Mouse (Mus musculus) myocyte (in vitro differentiated cells): ENCODE measurements around the gene Lrrtm3. TPM values are rescaled to one million over a fixed set of nuclear protein-coding genes. Genes with fewer than 3 reads are reported as not detected.

ENCODE experiments used
- H3K27me3 ChIP-seq: one replicate; pipeline ENCODE4 v1.6.1; 2011; ENCODE audit not compliant: control insufficient read depth, insufficient read depth, insufficient read length
- H3K36me3 ChIP-seq: one replicate; pipeline ENCODE4 v1.6.1; 2011; ENCODE audit not compliant: control insufficient read depth, insufficient read depth
- H3K4me2 ChIP-seq: one replicate; pipeline ENCODE4 v1.6.1; 2011; ENCODE audit warnings: low read depth, control low read depth
- H3K4me3 ChIP-seq: one replicate; pipeline ENCODE4 v1.5.1; 2011; ENCODE audit warnings: mild to moderate bottlenecking, control low read depth, moderate library complexity
- H3K79me2 ChIP-seq: one replicate; pipeline ENCODE4 v1.6.1; 2011; ENCODE audit not compliant: control insufficient read depth, insufficient read depth
- H3ac ChIP-seq: one replicate; pipeline ENCODE4 v1.6.1; 2011; ENCODE audit not compliant: control insufficient read depth, insufficient read length
- CEBPB ChIP-seq: IDR thresholded peaks from 2 replicates; pipeline ENCODE4 v1.6.1; 2011; ENCODE audit warnings: mild to moderate bottlenecking, moderate library complexity; ENCODE audit not compliant: poor library complexity, insufficient read depth, severe bottlenecking
- E2F4 ChIP-seq: IDR thresholded peaks from one replicate; pipeline ENCODE4 v1.6.1; 2011; ENCODE audit warnings: mild to moderate bottlenecking, control low read depth, moderate library complexity; ENCODE audit not compliant: insufficient read depth
- MAX ChIP-seq: IDR thresholded peaks from one replicate; pipeline ENCODE4 v1.6.1; 2011; ENCODE audit warnings: low read depth, mild to moderate bottlenecking, control low read depth
- MYOD1 ChIP-seq, 3 experiments: IDR thresholded peaks; one replicate each; pipeline ENCODE4 v1.6.1; 2011; ENCODE audit warnings: control low read depth in 2 of 3, low read depth in 2 of 3, mild to moderate bottlenecking in 2 of 3, moderate library complexity in 1 of 3; ENCODE audit not compliant: insufficient read length in 2 of 3, control insufficient read depth in 1 of 3
- MYOG ChIP-seq, 3 experiments: IDR thresholded peaks; one replicate each; pipeline ENCODE4 v1.6.1; 2011; ENCODE audit warnings: control low read depth in 2 of 3, low read depth in 2 of 3, mild to moderate bottlenecking in 2 of 3; ENCODE audit not compliant: insufficient read length in 2 of 3, control insufficient read depth in 1 of 3, insufficient read depth in 1 of 3
- POLR2A ChIP-seq: IDR thresholded peaks from one replicate; pipeline ENCODE4 v1.6.1; 2011; ENCODE audit warnings: low read depth, mild to moderate bottlenecking, control low read depth, moderate library complexity; ENCODE audit not compliant: insufficient read length
- POLR2AphosphoS2 ChIP-seq: IDR thresholded peaks from one replicate; pipeline ENCODE4 v1.6.1; 2011; ENCODE audit warnings: low read depth, control low read depth; ENCODE audit not compliant: insufficient read length
- REST ChIP-seq: IDR thresholded peaks from one replicate; pipeline ENCODE4 v1.6.1; 2011; ENCODE audit warnings: mild to moderate bottlenecking, control low read depth, moderate library complexity; ENCODE audit not compliant: insufficient read depth, insufficient read length
- SRF ChIP-seq: IDR thresholded peaks from one replicate; pipeline ENCODE4 v1.6.1; 2011; ENCODE audit warnings: low read depth; ENCODE audit not compliant: control insufficient read depth, insufficient read length
- TCF12 ChIP-seq: IDR thresholded peaks from one replicate; pipeline ENCODE4 v1.6.1; 2011; ENCODE audit warnings: mild to moderate bottlenecking, control low read depth; ENCODE audit not compliant: poor library complexity, insufficient read depth, severe bottlenecking
- TCF3 ChIP-seq: IDR thresholded peaks from one replicate; pipeline ENCODE4 v1.6.1; 2011; ENCODE audit warnings: low read depth, control low read depth; ENCODE audit not compliant: insufficient read length
- USF1 ChIP-seq: IDR thresholded peaks from one replicate; pipeline ENCODE4 v1.6.1; 2011; ENCODE audit warnings: low read depth, mild to moderate bottlenecking, control low read depth, moderate library complexity
- polyA plus RNA-seq: library from polyadenylated mRNA; unstranded; fragments of >200 nt; fragmentation: generic; extraction: Trizol; gene quantifications from one replicate; pipeline ENCODE4 v1.2.1, GENCODE M21; 2012; ENCODE audit warnings: missing spikeins

Lrrtm3 gene
- polyA plus RNA-seq, 1 experiment, result 0.01 TPM

- Histone ChIP-seq H3K27me3 (no peaks in the 10 kb centered on the region), H3ac (no peak overlapping the region), H3K36me3 (no peaks in the 10 kb centered on the region), H3K79me2 (no peaks in the 10 kb centered on the region), H3K4me3 (no peak overlapping the region), H3K4me2 (no peak overlapping the region)
- no peak for TF ChIP-seq MYOD1 (IDR thresholded peaks at IDR 0.05; ENCODE audit: control insufficient read depth in 1 of 3, insufficient read length in 2 of 3, low read depth in 2 of 3)
- TF ChIP-seq MYOG (IDR thresholded peaks at IDR 0.05; ENCODE audit: control insufficient read depth in 1 of 3, insufficient read depth in 1 of 3, insufficient read length in 2 of 3, low read depth in 2 of 3), result no peak
- no peak for TF ChIP-seq POLR2A
- TF ChIP-seq TCF12, result no peak
- TF ChIP-seq MAX, result no peak
- TF ChIP-seq POLR2AphosphoS2, result no peak
- TF ChIP-seq CEBPB, result no peak
- TF ChIP-seq USF1, result no peak
- TF ChIP-seq REST, result no peak
- no peak for TF ChIP-seq E2F4
- no peak for TF ChIP-seq SRF
Observed at GRCm38 (mm10) chr10:64020347-64020746, 69.7 kb downstream of the Lrrtm3 start.

DNA sequence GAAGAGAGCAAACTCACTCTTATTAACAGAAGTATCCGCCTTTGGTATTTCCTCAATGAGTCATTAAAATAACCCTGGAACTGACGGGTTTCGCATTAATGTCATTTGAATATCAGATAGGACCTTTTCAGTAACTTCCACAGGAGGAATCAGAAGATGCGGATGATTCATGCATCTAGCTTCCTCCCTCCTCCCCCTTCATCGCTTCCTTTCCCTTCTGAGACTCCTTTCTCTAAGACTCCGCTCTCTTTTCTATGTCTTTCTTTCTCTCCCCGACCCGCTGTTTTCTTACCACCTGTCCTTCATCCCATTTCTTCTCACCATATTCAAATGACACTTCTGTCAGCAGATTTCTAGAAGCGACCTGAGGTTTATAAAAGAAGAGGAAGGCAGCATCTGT, 88.1 kb downstream of the Lrrtm3 start:
- TF ChIP-seq MYOD1 (IDR thresholded peaks at IDR 0.05; ENCODE audit: control insufficient read depth in 1 of 3, insufficient read length in 2 of 3, low read depth in 2 of 3) (no peak), USF1 (no peak), POLR2AphosphoS2 (no peak), SRF (no peak), MAX (no peak), E2F4 (no peak), TCF3 (no peak), MYOG (IDR thresholded peaks at IDR 0.05; ENCODE audit: control insufficient read depth in 1 of 3, insufficient read depth in 1 of 3, insufficient read length in 2 of 3, low read depth in 2 of 3) (no peak), TCF12 (no peak)
- Histone ChIP-seq H3ac (no peak overlapping the region), H3K4me3 (no peak overlapping the region), H3K79me2 (no peaks in the 10 kb centered on the region), H3K27me3 (no peaks in the 10 kb centered on the region), H3K36me3 (no peaks in the 10 kb centered on the region), H3K4me2 (no peak overlapping the region)

- Histone ChIP-seq H3K27me3 (no peaks in the 10 kb centered on the region), H3ac (no peak overlapping the region), H3K79me2 (no peaks in the 10 kb centered on the region), H3K4me2 (no peak overlapping the region), H3K4me3 (no peak overlapping the region), H3K36me3 (no peaks in the 10 kb centered on the region)
- TF ChIP-seq E2F4 (no peak), REST (peak; percentile 70), USF1 (no peak)
Observed at GRCm38 (mm10) chr10:64001531-64001930, 88.5 kb downstream of the Lrrtm3 start.

GRCm38 (mm10) chr10:63994251-63994650, 95.8 kb downstream of the Lrrtm3 start:
- no peaks in the 10 kb centered on the region for H3K79me2 ChIP-seq
- H3ac ChIP-seq, result no peak overlapping the region
- no peak overlapping the region for H3K4me2 ChIP-seq
- TF ChIP-seq MYOD1 (IDR thresholded peaks at IDR 0.05; ENCODE audit: control insufficient read depth in 1 of 3, insufficient read length in 2 of 3, low read depth in 2 of 3), result no peak
- no peak for TF ChIP-seq USF1
- TF ChIP-seq E2F4, result no peak
- TF ChIP-seq TCF12, result no peak
- TF ChIP-seq MYOG (IDR thresholded peaks at IDR 0.05; ENCODE audit: control insufficient read depth in 1 of 3, insufficient read depth in 1 of 3, insufficient read length in 2 of 3, low read depth in 2 of 3), result no peak
- no peak for TF ChIP-seq SRF
- no peak for TF ChIP-seq POLR2A
- TF ChIP-seq TCF3, result no peak
- no peak for TF ChIP-seq MAX
- no peak for TF ChIP-seq REST
- no peak for TF ChIP-seq CEBPB
- no peak for TF ChIP-seq POLR2AphosphoS2
- no peaks in the 10 kb centered on the region for H3K27me3 ChIP-seq
- H3K4me3 ChIP-seq, result no peak overlapping the region
- H3K36me3 ChIP-seq, result no peaks in the 10 kb centered on the region

DNA sequence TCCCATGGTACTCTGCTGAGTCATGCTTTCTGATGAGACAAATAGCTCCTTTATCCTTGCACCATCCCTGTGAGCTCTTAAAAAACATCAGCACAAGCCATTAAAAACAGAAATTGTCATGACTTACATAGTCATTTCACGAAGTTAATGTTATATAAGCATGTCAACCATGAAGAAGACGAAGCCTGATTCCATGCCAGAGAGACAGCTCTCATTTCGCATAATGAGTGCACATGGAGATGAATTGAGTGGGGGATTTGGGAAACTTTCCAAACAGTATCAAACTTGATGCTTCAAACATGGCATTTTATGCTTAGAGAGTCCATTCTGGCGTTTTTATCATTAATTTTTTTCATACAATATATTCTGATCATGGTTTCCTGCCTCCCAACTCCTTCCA, 104.5 kb downstream of the Lrrtm3 start:
- no peak for TF ChIP-seq TCF3
- TF ChIP-seq CEBPB, result no peak
- no peak for TF ChIP-seq MYOG (IDR thresholded peaks at IDR 0.05; ENCODE audit: control insufficient read depth in 1 of 3, insufficient read depth in 1 of 3, insufficient read length in 2 of 3, low read depth in 2 of 3)
- TF ChIP-seq POLR2AphosphoS2, result no peak
- TF ChIP-seq TCF12, result no peak
- TF ChIP-seq MYOD1 (IDR thresholded peaks at IDR 0.05; ENCODE audit: control insufficient read depth in 1 of 3, insufficient read length in 2 of 3, low read depth in 2 of 3), result no peak
- TF ChIP-seq USF1, result no peak
- TF ChIP-seq POLR2A, result no peak
- TF ChIP-seq E2F4, result no peak
- TF ChIP-seq SRF, result no peak
- no peak for TF ChIP-seq MAX
- no peak for TF ChIP-seq REST
- Histone ChIP-seq H3K27me3 (no peaks in the 10 kb centered on the region), H3ac (no peak overlapping the region), H3K79me2 (no peaks in the 10 kb centered on the region), H3K36me3 (no peaks in the 10 kb centered on the region), H3K4me3 (no peak overlapping the region), H3K4me2 (no peak overlapping the region)
